Mouse (Mus musculus): ENCODE data around the gene Slit3.

Slit3 gene

DNA sequence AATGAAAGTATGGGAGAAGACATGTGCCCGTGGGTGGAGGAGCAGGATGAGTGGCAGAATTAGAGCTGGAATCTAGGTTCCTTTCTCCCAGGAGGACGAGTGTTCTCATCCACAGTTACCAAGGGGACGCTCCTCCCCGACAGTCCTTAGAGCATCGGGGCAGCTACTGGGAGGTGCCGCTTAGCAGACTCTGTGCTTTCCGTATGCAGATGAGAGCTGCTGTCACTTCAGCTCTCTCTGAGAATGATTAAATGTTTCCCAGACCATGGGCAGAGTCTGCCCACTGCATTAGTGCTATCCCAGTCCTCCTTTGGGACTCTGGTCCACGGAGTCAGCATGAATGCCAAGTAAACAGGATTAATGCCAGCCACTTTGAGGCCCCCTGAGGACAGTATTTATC is 359.1 kb downstream of the Slit3 start:
- no peak for DNase-seq

GRCm38 (mm10) chr11:35481611-35482363 is 360.8 kb downstream of the Slit3 start:
- DNase-seq, result no peak

- no peak for DNase-seq
These were observed 366.9 kb downstream of the Slit3 start for GRCm38 (mm10) chr11:35487966-35488365.

DNA sequence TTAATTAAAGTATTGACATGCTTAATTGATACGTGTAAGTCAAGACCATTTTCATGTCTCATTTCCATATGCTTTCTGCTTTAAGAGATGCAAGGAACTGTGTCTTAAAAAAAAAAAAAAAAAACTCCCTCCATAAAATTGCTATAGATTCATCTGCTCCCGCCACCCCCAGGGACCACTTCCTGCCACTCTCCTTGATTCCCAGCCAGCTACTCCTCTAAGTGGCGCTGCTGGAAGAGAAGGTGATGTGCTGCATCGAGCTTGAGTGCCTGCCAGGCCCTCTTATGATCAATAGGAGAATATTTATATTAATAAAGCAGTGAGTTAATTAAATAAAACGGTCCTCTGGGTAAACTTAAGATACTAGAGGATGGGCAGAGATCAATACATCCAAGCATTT is 370.7 kb downstream of the Slit3 start:
- DNase-seq, result no peak

DNA sequence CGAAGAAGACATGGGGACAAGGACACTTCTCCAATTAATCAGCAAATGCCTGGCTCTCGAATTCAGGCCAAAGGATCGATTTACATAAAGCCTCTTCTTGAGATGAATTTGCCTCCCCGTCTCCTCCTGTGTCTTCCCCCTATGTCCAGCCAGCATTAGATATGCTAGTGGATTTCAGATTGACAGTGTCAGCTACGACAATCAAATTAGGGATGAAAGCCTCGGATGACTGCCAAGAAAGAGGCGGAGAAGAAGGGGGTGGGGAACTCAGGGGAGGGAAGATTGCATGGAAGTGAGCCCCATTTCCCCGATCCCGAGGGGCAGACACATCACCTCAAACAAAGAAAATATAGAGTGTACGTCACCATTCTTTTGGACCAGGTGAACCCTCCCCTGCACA is 375.9 kb downstream of the Slit3 start:
- DNase-seq, result no peak

GRCm38 (mm10) chr11:35497961-35498360 is 376.9 kb downstream of the Slit3 start:
- DNase-seq, result no peak

DNA sequence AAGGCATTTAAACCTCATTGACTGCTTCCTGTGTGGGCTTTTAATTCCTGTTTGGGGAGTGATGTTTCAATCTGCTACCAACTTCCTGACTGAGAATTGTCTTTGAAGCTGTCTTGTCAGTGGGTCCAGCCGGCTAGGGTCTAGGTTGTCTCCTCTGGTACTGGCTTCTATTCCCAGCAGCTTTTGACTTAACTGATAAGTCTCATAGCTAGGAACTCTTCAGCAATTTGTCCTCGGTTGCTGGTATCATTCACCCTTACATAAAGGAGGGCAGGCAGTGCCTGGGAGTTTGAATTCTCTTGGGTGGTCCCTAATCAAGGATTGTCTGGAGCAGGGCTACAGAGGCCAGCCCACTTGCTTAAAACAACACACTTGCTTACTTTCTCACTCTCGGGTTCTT is 381.1 kb downstream of the Slit3 start:
- DNase-seq, result no peak

GRCm38 (mm10) chr11:35504051-35504450 is 383.0 kb downstream of the Slit3 start:
- DNase-seq, result no peak

- DNase-seq, result no peak
These were observed 383.9 kb downstream of the Slit3 start for GRCm38 (mm10) chr11:35504916-35505315.

DNA sequence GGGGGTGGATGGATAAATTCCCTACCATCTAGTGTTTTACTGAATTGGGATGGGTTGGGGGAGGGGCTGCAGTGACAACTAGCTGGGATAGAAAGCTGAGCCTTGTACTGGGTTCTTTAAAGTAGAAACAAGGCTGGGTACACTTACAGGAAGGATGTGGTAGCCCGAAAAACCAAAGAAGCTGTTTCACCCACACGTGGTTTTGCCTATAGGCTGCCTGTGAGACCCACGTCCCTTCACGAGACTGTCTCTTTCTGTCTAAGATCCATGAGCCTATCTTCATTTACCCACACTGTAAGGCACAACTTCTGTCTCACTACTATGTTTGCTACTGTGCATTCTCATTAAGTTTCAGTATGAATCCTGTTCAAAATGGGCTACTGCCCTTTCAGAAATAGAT is 384.3 kb downstream of the Slit3 start:
- peak; percentile 37 to 40 for DNase-seq

GRCm38 (mm10) chr11:35505817-35506216 is 384.8 kb downstream of the Slit3 start:
- DNase-seq, result no peak

- DNase-seq, result no peak
These were observed 386.9 kb downstream of the Slit3 start for GRCm38 (mm10) chr11:35507781-35508390.

GRCm38 (mm10) chr11:35512686-35513085 is 391.7 kb downstream of the Slit3 start:
- DNase-seq, result no peak

GRCm38 (mm10) chr11:35513343-35513742 is 392.3 kb downstream of the Slit3 start:
- DNase-seq, result no peak

- no peak for DNase-seq
These were observed 401.9 kb downstream of the Slit3 start for GRCm38 (mm10) chr11:35522802-35523452.

DNA sequence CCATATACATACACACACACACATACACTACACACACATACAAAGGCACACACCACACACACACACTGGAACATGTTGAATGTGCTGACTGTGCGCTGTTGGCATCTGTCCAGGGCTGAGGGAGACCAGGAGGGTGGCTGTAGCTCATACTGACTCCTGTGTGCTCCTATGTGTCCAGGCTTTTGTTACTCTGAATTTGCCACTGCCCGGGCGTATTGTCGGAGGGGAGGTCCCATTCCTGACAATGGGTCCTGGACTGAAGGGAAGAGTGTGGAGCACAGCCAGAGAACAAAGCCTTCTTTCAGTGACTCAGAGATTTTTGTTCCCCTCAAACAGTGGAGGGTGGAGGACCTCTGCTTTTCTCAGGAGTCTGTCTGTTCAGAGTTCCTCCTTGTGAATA is 402.7 kb downstream of the Slit3 start:
- DNase-seq, result no peak

DNA sequence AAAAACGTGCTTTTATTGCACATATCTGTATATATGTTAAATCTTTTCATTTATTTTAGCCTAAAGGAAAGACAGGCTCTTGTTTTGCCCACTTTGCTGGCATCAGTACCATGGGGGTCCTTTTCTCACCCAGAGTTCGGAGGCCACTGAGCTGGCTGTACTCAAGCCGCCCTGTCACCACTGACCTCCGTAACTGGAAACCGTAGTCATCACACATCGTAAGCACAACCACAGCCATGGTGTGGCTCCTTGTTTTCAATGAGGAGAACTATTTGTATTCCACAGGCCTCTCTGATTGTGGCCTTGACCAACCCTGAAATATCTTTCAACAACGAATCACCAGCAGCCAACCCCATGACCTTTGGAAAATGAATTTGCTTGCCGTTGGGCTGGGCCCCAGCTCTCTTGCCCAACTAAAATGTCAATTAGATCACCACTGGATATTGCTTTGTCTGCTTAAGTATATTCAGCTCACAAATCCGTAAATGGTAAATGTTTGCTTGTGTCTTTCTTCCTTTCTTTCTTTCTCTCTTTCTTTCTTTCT is 405.3 kb downstream of the Slit3 start:
- DNase-seq, result no peak

- no peak for DNase-seq
These were observed 406.9 kb downstream of the Slit3 start for GRCm38 (mm10) chr11:35527816-35528462.

- no peak for DNase-seq
These were observed 414.0 kb downstream of the Slit3 start for GRCm38 (mm10) chr11:35535027-35535426.

DNA sequence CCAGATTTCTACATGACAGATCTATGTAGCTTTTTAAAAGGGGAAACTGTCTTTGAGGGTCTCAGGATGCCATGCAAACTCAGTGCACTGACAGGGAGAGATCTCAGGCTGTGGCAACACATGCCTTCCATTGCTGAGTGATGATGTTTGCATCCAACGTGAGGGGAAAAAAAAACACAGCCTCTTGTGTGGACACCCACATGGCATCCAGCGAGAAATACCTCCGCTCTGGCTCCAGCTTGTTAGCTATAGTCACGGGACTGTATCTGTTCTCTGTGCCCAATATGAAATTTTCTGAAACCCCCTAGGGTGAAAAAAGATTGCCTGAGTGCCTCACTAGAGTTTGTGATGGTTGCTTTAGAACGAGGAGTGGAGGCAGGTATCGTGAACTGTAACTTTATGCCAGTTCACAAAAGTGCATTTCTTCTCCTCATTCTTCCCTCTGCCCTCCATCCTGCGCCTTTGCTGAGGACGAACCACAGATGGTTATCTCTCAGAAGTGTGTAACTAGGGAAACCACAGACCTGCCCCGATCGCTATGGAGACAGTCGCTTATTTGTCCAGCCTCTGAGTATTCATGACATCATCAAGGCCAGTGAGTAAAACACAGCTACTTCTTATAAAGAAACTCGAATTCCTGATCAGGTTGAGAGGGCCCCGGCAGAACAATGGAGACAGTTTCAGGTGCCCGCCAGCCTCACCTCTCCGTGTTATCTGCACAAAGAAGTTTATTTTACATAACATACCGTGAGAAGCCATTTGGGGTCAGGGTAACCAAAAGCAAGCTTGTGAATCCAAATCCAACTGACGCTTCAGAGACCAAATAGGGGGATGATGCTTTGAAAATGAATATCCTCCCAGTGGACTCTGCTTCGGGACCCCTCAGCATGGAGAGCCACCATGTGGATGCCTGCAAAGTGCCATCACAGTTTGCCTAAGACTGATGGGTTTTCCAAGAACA is 416.4 kb downstream of the Slit3 start:
- no peak for DNase-seq

GRCm38 (mm10) chr11:35542731-35543130 is 421.7 kb downstream of the Slit3 start:
- DNase-seq, result no peak

Data from thymus, postnatal 36 days (tissue).